Mouse (Mus musculus) heart, embryonic 15.5 days (tissue): Measurements from ENCODE around the gene Ptprt. TPM values are rescaled to one million over a fixed set of nuclear protein-coding genes. Genes with fewer than 3 reads are reported as not detected.

Source experiments
- ATAC-seq: fragments of 200-750 bp; cut with Nextera tagmentation; replicated peaks from 2 replicates; pipeline ENCODE4 v1.8.0; 2017; ENCODE audit warnings: low read depth, moderate TSS enrichment; ENCODE audit not compliant: insufficient number of reproducible peaks, insufficient read depth, low FRiP score
- H3K27ac ChIP-seq: fragments of 300-500 bp; sonication (generic); 2 replicates; pipeline ENCODE4 v1.5.1; 2015; ENCODE audit warnings: mild to moderate bottlenecking, inconsistent platforms
- H3K27me3 ChIP-seq: fragments of 300-500 bp; sonication (generic); 2 replicates; pipeline ENCODE4 v1.6.1; 2015; ENCODE audit warnings: inconsistent platforms
- H3K36me3 ChIP-seq: fragments of 300-500 bp; sonication (generic); 2 replicates; pipeline ENCODE4 v1.6.1; 2015; ENCODE audit warnings: mild to moderate bottlenecking, inconsistent platforms
- H3K4me1 ChIP-seq: fragments of 300-500 bp; sonication (generic); replicated peaks from 2 replicates; pipeline ENCODE4 v1.6.1; 2015; ENCODE audit warnings: inconsistent platforms
- H3K4me2 ChIP-seq: fragments of 300-500 bp; sonication (generic); 2 replicates; pipeline ENCODE4 v1.6.1; 2015; ENCODE audit warnings: inconsistent platforms, mild to moderate bottlenecking, moderate library complexity
- H3K4me3 ChIP-seq: fragments of 300-500 bp; sonication (generic); 2 replicates; pipeline ENCODE4 v1.5.1; 2015; ENCODE audit warnings: mild to moderate bottlenecking, inconsistent platforms
- H3K9ac ChIP-seq: fragments of 300-500 bp; sonication (generic); 2 replicates; pipeline ENCODE4 v1.6.1; 2015; ENCODE audit warnings: mild to moderate bottlenecking, inconsistent platforms
- H3K9me3 ChIP-seq: fragments of 300-500 bp; sonication (generic); replicated peaks from 2 replicates; pipeline ENCODE4 v1.6.1; 2016; ENCODE audit warnings: inconsistent platforms
- WGBS: fragments of 180-500 bp; shearing (Covaris S2); methylation state at CpG from one replicate; pipeline ENCODE4 v1.1.7; 2015; ENCODE audit warnings: mixed read lengths; 5-methylcytosine and 5-hydroxymethylcytosine counted together
- polyA plus RNA-seq: library from polyadenylated mRNA; unstranded; fragments of >200 nt; fragmentation: Nextera tagmentation; extraction: Ambion mirVana; gene quantifications from 2 replicates; pipeline ENCODE4 v1.2.1, GENCODE M21; 2015

The Ptprt gene
- polyA plus RNA-seq, 1 experiment from 2014 or later = 0.13 TPM

GRCm38 (mm10) chr2:162509016-162509415, 151.9 kb downstream of the Ptprt start:
- H3K4me2 ChIP-seq = no peak overlapping the region
- 65% methylated on average over 5 of the region's 5 CpGs for WGBS
- no peak overlapping the region for H3K27ac ChIP-seq
- no peaks in the 10 kb centered on the region for H3K27me3 ChIP-seq
- H3K4me3 ChIP-seq = no peak overlapping the region
- H3K9me3 ChIP-seq = no peaks in the 10 kb centered on the region
- H3K4me1 ChIP-seq = no peaks in the 10 kb centered on the region
- no peak overlapping the region for H3K9ac ChIP-seq
- H3K36me3 ChIP-seq = no peaks in the 10 kb centered on the region
- no peak for ATAC-seq

- H3K9ac ChIP-seq = no peak overlapping the region
- 82% methylated on average over 10 of the region's 10 CpGs for WGBS
Measured at GRCm38 (mm10) chr2:162507664-162508063, 153.3 kb downstream of the Ptprt start.

GRCm38 (mm10) chr2:162504850-162505249, 156.1 kb downstream of the Ptprt start:
- H3K9me3 ChIP-seq = no peaks in the 10 kb centered on the region
- no peak overlapping the region for H3K4me3 ChIP-seq
- 73% methylated on average over 4 of the region's 4 CpGs for WGBS
- no peak overlapping the region for H3K4me2 ChIP-seq
- ATAC-seq = no peak
- no peaks in the 10 kb centered on the region for H3K27me3 ChIP-seq
- H3K4me1 ChIP-seq = no peaks in the 10 kb centered on the region
- no peak overlapping the region for H3K9ac ChIP-seq
- H3K36me3 ChIP-seq = no peaks in the 10 kb centered on the region
- no peak overlapping the region for H3K27ac ChIP-seq

More at GRCm38 (mm10) chr2:162507664-162508063, 153.3 kb downstream of the Ptprt start:
- Histone ChIP-seq H3K4me1 (no peaks in the 10 kb centered on the region), H3K27me3 (no peaks in the 10 kb centered on the region), H3K36me3 (no peaks in the 10 kb centered on the region), H3K9me3 (no peaks in the 10 kb centered on the region), H3K4me3 (no peak overlapping the region), H3K27ac (no peak overlapping the region), H3K4me2 (no peak overlapping the region)
- no peak for ATAC-seq

GRCm38 (mm10) chr2:162499501-162499915, 161.4 kb downstream of the Ptprt start:
- H3K4me1 ChIP-seq = no peaks in the 10 kb centered on the region
- H3K9me3 ChIP-seq = no peaks in the 10 kb centered on the region
- H3K27me3 ChIP-seq = no peaks in the 10 kb centered on the region
- ATAC-seq = no peak
- no peaks in the 10 kb centered on the region for H3K36me3 ChIP-seq
- no peak overlapping the region for H3K9ac ChIP-seq
- 71% methylated on average over 9 of the region's 9 CpGs for WGBS
- no peak overlapping the region for H3K27ac ChIP-seq
- H3K4me2 ChIP-seq = no peak overlapping the region
- H3K4me3 ChIP-seq = no peak overlapping the region

- WGBS = 43% methylated on average over 3 of the region's 3 CpGs
- Histone ChIP-seq H3K4me2 (no peak overlapping the region), H3K27me3 (no peaks in the 10 kb centered on the region), H3K9ac (no peak overlapping the region), H3K4me1 (no peaks in the 10 kb centered on the region), H3K9me3 (no peaks in the 10 kb centered on the region), H3K4me3 (no peak overlapping the region), H3K36me3 (no peaks in the 10 kb centered on the region), H3K27ac (no peak overlapping the region)
- no peak for ATAC-seq
Measured at GRCm38 (mm10) chr2:162498191-162498590, 162.8 kb downstream of the Ptprt start.

GRCm38 (mm10) chr2:162484036-162484435, 176.9 kb downstream of the Ptprt start:
- no peak overlapping the region for H3K27ac ChIP-seq
- H3K36me3 ChIP-seq = no peaks in the 10 kb centered on the region
- no peak overlapping the region for H3K4me3 ChIP-seq
- H3K9me3 ChIP-seq = no peaks in the 10 kb centered on the region
- no peaks in the 10 kb centered on the region for H3K4me1 ChIP-seq
- no peak overlapping the region for H3K4me2 ChIP-seq
- H3K27me3 ChIP-seq = no peaks in the 10 kb centered on the region
- no peak overlapping the region for H3K9ac ChIP-seq
- ATAC-seq = no peak

GRCm38 (mm10) chr2:162443106-162443505, 217.8 kb downstream of the Ptprt start:
- Histone ChIP-seq H3K9me3 (no peaks in the 10 kb centered on the region), H3K27ac (no peak overlapping the region), H3K36me3 (no peaks in the 10 kb centered on the region), H3K4me1 (no peaks in the 10 kb centered on the region), H3K4me2 (no peak overlapping the region), H3K4me3 (no peak overlapping the region), H3K9ac (no peak overlapping the region), H3K27me3 (no peaks in the 10 kb centered on the region)
- no peak for ATAC-seq
- WGBS = 43% methylated on average over 1 of the region's 1 CpGs

- Histone ChIP-seq H3K4me3 (no peak overlapping the region), H3K27me3 (no peaks in the 10 kb centered on the region), H3K36me3 (no peaks in the 10 kb centered on the region), H3K9ac (no peak overlapping the region), H3K9me3 (no peaks in the 10 kb centered on the region), H3K27ac (no peak overlapping the region), H3K4me2 (no peak overlapping the region), H3K4me1 (no peaks in the 10 kb centered on the region)
- no peak for ATAC-seq
- WGBS = 90% methylated on average over 3 of the region's 3 CpGs
Measured at GRCm38 (mm10) chr2:162436646-162437045, 224.3 kb downstream of the Ptprt start.

GRCm38 (mm10) chr2:162430171-162430570, 230.8 kb downstream of the Ptprt start:
- no peaks in the 10 kb centered on the region for H3K27me3 ChIP-seq
- no peak overlapping the region for H3K9ac ChIP-seq
- no peak overlapping the region for H3K4me2 ChIP-seq
- H3K27ac ChIP-seq = no peak overlapping the region
- H3K36me3 ChIP-seq = no peaks in the 10 kb centered on the region
- no peak overlapping the region for H3K4me3 ChIP-seq
- ATAC-seq = no peak
- 53% methylated on average over 7 of the region's 7 CpGs for WGBS
- H3K4me1 ChIP-seq = no peaks in the 10 kb centered on the region
- no peaks in the 10 kb centered on the region for H3K9me3 ChIP-seq

- H3K27me3 ChIP-seq = no peaks in the 10 kb centered on the region
- no peak for ATAC-seq
- H3K36me3 ChIP-seq = no peaks in the 10 kb centered on the region
- H3K9ac ChIP-seq = no peak overlapping the region
- H3K27ac ChIP-seq = no peak overlapping the region
- no peaks in the 10 kb centered on the region for H3K9me3 ChIP-seq
- WGBS = 85% methylated on average over 8 of the region's 8 CpGs
- H3K4me2 ChIP-seq = no peak overlapping the region
- no peak overlapping the region for H3K4me3 ChIP-seq
- no peaks in the 10 kb centered on the region for H3K4me1 ChIP-seq
Measured at GRCm38 (mm10) chr2:162426114-162426513, 234.8 kb downstream of the Ptprt start.

GRCm38 (mm10) chr2:162418181-162418580, 242.8 kb downstream of the Ptprt start:
- WGBS = 56% methylated on average over 3 of the region's 3 CpGs
- H3K9ac ChIP-seq = no peak overlapping the region
- H3K27me3 ChIP-seq = no peaks in the 10 kb centered on the region
- ATAC-seq = no peak
- H3K4me3 ChIP-seq = no peak overlapping the region
- H3K36me3 ChIP-seq = no peaks in the 10 kb centered on the region
- no peak overlapping the region for H3K4me2 ChIP-seq
- no peaks in the 10 kb centered on the region for H3K9me3 ChIP-seq
- no peak overlapping the region for H3K27ac ChIP-seq
- no peaks in the 10 kb centered on the region for H3K4me1 ChIP-seq

GRCm38 (mm10) chr2:162413073-162413812, 247.7 kb downstream of the Ptprt start:
- no peak for ATAC-seq
- Histone ChIP-seq H3K9me3 (no peaks in the 10 kb centered on the region), H3K4me1 (no peaks in the 10 kb centered on the region), H3K27me3 (no peaks in the 10 kb centered on the region), H3K4me3 (no peak overlapping the region), H3K4me2 (no peak overlapping the region), H3K9ac (no peak overlapping the region), H3K36me3 (no peaks in the 10 kb centered on the region), H3K27ac (no peak overlapping the region)
- 80% methylated on average over 5 of the region's 5 CpGs for WGBS
